Mouse (Mus musculus): ENCODE data around the gene Rad51d. TPM values are rescaled to one million over a fixed set of nuclear protein-coding genes. Genes with fewer than 3 reads are reported as not detected.
A peak's percentile ranks its signal among the peaks of the same experiment; 100 is the strongest.

The Rad51d gene
- total RNA-seq, 2 experiments from 2014 or later: 11.9 to 14.5 TPM

DNA sequence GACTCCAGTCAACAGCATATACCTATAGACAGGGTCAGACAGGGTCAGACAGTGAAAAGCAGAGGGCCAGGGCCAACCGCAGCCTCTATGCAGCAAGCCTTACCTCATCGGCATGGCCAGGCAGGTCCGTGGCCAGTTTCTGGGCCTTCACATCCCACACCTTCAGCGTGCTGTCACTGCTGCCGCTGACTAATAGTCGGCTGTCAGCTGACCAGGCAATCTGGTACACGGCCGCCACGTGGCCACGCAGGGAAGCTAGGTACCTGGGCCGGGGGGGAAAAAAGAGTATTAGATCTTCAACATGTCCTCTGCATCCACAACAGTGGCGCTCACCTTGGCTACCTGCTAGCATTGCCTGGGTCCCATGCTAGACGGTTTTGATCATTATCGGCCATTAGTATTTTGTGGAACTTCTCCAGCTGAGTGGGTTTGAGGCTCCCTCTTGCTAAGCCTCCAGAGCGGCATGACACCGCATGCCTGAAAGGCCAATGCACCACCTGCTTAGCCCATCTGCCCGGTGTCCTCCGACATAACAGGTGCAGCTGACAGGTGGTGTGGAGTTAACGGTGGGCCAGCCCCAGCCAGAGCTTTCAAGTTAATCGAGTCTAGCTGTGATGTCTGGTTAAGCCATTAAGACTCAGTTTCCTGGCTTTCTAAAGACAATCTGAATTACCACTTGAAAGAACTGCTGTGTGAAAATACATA, 11.3 kb upstream of the Rad51d start:
- intact Hi-C loops (cut with DNase I): no loop called here
- no peak for DNase-seq (ENCODE audit: low spot score in 2 of 2)

DNA sequence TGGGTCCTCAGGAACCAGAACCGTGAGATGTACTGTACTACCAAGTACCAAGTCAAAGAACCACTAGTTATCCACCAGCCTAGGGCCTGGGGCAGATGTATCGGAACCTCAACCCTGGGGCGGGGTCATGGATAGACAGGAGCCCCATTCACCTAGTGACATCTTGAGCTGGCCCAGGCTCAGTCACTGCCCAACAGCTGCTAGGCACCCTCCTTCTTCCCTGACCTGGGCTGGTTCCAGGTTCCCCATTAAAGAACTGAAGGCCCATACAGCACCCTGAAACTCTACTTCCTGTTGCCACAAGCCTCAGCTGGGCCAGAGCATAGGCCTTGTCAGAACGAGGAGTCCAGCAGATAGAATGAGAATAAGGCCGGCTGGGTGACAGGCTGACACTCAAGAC, 9.3 kb upstream of the Rad51d start:
- intact Hi-C loops (cut with DNase I): no loop called here
- DNase-seq (ENCODE audit: low spot score in 2 of 2): no peak

DNA sequence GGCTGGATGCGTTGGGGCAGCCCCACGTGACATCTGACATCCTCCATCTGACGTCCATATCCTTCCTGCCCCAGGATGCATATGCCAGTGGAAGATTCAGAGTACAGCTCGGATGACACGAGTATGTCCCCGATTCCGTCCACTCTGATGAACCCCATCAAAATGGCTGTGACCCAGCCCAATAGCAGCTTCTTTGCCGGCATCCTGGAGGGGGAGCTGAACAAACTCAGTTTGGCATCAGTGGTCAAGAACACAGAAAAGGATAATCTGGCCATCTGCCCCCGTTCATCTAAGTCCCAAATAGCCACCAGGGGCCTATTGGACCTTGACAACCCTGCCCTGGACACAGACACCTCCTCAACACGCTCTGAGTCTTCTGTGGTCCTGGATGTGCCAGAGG, 7.1 kb upstream of the Rad51d start:
- intact Hi-C loops (cut with DNase I): no loop called here

DNA sequence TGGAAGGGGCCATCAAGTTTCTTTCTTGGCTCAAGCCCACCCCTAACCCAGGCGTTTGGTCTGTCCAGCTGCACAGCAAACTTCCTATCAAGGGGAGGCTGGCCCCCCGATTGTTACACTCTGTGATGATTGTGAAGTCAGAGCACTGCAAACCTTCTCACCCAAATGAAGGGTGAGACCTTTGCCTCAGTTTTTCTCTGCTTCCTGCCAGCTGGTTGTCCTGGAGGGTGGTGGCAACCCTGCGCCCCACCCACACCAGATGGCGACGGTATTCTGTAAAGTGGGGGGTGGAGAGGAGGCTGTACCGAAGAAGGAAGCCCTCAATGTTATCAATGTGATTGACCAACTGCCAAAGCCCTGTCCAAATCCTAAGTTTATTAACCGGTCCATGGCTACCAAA, 1.5 kb upstream of the Rad51d start, which contains the start of gene Fndc8:
TSS of gene Fndc8 (plus strand) at position 189 of the 400 bp plus-strand sequence.
- DNase-seq (ENCODE audit: low spot score in 2 of 2): no peak

More for the DNA sequence above, 7.1 kb upstream of the Rad51d start:
- DNase-seq (ENCODE audit: low spot score in 2 of 2): no peak

DNA sequence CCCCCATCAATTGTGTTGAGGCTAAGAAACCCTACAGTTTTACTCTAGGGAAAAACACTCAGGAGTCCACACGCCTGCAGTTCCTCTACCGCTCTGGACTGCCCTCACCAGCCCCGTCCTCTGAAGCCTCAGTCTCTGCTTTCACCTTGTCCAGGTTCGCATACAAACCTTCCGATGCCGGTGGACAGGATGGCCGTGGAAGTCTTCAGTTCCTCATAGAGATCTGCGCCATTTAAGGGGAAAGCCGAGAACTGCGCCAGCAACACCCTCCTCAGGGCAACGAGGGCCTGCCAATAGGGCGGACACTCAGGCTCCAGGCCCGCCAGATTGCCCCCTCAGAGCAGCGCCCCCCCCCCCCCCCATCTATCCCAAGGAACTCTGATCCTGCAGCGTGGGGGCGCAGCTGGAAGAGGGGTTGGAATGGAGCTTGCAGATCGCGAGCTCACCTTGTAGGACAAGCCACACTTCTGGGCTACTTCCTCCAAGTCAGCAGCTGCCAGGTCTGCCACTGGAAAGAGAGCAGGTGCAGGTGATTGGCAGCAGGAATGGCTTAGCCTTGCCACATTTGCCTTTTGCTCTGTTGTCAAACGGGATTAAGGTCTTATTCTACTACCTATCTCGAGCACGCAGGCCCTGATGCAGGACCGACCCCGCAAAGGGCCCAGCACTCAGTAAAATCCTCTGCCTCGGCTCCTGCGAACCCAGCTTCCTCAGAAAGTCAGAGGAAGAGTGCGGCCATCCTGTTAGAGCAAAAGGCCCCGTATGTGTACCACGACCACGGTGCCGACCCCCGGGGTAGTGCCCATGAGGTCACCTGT, 681 bp downstream of the Rad51d start:
- intact Hi-C loops (cut with DNase I): loop anchor here (1.0 to 10.0 kb wide), 6 partner anchors 132 to 907 kb away; partner anchors contain the start of gene Tmem132e
- DNase-seq (ENCODE audit: low spot score in 2 of 2): no peak

More for the DNA sequence above, 1.5 kb upstream of the Rad51d start, which contains the start of gene Fndc8:
- intact Hi-C loops (cut with DNase I): loop anchor here (5.0 kb wide), 3 partner anchors 280 to 910 kb away; no protein-coding TSS in a partner anchor

DNA sequence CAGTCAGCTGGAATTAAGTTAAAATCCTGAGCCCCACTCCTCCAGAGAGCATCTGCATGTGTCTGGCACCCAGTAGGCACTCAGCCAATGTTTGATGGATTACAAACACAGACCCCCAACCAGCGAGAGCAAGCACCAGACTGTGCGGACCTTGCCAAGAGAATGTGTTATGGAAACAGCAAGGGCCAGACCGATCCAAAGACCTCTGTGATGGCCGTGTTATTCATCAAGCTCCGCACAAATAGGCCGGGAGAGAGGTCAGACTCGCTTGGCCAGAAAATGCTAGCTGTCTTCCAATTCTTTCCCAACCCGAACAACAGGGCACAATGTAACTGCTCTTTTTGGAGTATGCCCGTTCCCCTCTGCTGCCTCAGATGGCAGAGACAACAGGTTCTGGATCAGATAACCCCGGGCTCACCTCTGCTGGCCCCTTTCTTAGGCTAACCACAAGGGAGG, 1.9 kb downstream of the Rad51d start:
- intact Hi-C loops (cut with DNase I): loop anchor here (5.0 to 10.0 kb wide), 2 partner anchors 131 to 504 kb away; partner anchors contain the start of gene Tmem132e
- DNase-seq (ENCODE audit: low spot score in 2 of 2): peak in 1 of 2 experiments; percentile 34

DNA sequence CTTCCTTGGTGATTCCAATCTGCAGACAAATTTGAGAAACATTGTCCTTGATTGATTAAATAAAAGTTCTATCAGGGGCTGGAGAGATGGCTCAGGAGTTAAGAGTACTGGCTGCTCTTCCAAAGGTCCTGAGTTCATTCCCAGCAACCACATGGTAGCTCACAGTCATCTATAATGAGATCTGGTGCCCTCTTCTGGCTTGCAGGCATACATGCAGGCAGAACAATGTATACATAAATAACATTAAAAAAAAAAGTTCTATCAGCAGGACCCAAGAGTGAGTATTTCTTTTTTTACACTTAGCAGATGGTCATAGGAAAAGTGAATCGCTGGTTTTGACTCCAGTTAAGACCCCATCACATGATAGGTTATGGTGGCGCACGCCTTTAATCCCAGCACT, 3.9 kb downstream of the Rad51d start:
- intact Hi-C loops (cut with DNase I): loop anchor here (5.0 to 10.0 kb wide), 2 partner anchors 129 to 502 kb away; partner anchors contain the start of gene Tmem132e
- DNase-seq (ENCODE audit: low spot score in 2 of 2): no peak

DNA sequence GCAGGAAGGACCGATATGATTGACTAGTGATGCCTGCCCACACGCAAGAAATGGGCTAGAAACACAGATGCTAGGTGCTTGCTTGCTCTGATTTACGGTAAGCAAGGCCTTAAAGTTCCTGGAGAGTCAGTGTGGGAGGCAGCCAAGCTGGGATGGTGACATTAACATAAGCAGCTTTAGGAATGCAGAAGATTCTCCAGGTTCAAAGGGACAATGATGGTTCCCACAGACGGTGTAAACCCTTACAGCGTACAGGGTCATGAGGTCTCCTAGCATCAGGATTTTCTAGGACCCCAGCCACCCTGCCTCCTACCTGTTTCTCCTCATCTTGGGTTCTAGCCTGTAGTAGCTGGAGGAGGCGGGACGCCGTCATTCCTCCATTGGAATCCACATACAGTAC, 7.2 kb downstream of the Rad51d start:
- no peak for DNase-seq (ENCODE audit: low spot score in 2 of 2)
- intact Hi-C loops (cut with DNase I): loop anchor here (10.0 kb wide), 1 partner anchor 498 kb away; the partner anchor contains the start of gene Tmem132e

DNA sequence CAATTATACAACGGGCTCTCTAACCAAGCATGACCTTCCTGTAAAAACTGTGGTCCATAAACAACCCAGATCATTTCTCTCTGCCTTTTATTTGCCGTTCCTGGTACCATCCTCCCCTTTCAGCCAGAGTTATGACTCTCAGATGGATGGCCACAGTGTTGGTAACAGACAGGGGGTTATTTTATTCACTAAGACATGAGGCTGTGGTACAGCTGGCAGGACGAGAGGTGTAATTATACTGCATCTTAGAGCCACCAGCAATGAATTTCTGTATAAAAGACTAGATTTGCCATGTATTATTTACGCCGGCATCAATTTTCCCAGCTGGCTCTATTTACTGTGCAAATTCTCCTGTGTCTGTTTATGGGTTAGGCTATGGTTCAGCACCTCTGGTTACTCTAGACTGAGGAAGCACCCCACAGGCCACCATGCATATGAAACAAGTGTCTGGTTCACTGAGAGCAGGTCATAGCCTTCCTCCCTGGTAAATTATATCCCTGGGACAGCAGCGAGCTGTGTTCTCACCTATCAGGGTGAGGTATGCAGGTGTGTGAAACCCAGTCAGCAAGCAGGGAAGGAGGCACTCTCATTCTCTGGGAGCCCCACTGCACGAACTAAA, 12.6 kb downstream of the Rad51d start:
- intact Hi-C loops (cut with DNase I): no loop called here
- DNase-seq (ENCODE audit: low spot score in 2 of 2): no peak

DNA sequence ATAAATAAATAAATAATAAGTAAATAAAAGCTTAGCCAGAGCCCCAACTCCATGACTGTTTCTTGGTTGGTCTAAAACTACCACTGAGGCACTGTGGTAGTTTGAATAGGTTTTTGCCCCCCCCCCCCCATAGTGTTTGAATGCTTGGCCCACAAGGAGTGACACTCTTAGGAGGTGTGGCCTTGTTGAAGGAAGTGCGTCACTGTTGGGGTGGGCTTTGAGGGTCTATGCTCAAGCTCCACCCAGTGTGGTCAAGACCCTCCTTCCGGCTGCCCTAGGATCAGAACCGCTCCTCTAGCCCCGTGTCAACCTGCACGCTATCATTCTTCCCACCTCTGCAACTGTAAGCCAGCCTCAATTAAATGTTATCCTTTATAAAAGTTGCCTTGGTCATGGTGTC, 14.8 kb downstream of the Rad51d start:
- DNase-seq (ENCODE audit: low spot score in 2 of 2): no peak
- intact Hi-C loops (cut with DNase I): no loop called here

DNA sequence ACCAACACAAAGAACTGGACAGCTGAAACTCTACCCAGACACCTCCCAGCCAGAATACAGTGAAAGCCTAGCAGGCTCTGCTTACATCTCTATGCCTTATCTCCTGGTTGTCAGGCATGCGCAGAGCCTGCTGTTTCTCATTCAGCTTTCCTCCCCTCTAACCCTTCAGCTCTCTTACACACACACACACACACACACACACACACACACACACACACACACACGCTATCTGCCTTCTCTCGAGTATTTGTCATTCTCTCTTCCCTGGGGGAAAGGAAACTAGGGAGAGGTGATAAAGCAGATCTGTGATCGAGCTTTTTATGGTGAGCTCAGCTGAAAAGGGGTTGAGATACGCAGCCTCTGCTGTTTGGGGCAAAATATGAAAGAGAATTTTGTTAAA, 15.5 kb downstream of the Rad51d start:
- DNase-seq (ENCODE audit: low spot score in 2 of 2): no peak
- intact Hi-C loops (cut with DNase I): no loop called here

DNA sequence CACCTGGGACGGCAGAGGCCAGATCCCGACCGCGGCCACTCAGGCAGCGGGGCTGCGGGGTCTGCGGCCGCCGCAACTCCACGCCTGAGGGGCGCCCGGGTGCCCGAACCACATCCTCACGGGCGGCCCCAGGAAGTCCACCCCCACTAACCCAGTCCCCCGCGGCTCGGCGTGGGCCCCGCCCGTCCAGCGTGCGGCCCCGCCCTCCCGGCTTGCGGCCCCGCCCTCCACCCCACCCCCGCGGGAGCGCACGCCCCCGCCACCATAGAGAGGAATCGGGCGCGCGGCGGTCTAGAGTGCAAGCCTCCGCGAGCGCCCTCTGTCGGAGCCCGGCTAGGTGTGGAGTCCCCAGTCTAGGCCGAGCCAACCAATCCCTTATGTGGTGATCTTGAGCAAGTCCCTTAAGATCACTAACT, 19.4 kb downstream of the Rad51d start, which contains the start of gene Rffl:
TSS of gene Rffl (minus strand) at position 180 of the 416 bp plus-strand sequence.
- peak; percentile 93 to 96 for DNase-seq (ENCODE audit: low spot score in 2 of 2)
- intact Hi-C loops (cut with DNase I): no loop called here

DNA sequence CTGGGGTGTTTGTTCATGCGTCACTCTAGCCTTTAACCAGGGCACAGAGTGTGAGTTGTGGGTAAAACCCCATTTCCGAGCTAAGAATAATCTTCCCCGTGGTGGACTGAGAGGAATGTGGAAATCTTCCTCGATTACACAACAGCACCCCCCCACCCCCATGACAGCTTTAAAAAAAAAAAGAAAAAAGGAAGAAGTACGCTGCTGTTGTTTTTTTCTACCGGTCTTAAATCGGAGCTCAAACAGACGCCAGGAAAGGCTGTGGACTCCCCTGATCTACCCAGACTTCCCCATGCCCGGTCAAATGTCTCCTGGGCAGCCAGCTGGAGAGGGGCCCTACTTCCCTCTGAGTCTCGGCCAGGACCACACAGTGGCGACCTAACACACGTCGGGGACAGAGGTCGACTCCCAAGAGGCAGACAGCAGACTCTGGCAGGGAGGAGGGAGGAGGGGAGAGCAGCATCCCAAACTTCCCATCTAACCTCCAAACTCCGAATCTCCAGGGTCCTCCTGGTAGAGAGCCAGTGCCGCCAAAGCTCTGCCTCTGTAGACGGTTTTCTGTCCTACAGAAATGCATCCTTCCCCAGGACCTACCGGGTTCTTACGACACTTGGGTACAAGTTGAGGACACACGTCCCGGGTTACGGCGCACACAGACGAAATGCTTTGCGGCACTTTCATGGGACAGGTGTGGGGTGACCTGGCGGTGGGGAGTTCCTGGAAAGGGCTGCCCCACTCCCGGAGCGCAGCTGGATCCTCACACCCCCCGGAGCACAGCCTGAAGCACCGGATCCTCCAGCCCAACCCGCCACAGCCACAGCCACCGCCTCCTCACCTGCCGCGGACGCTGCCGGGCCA, 20.0 kb downstream of the Rad51d start:
- DNase-seq (ENCODE audit: low spot score in 2 of 2): peak; percentile 23 to 51

DNA sequence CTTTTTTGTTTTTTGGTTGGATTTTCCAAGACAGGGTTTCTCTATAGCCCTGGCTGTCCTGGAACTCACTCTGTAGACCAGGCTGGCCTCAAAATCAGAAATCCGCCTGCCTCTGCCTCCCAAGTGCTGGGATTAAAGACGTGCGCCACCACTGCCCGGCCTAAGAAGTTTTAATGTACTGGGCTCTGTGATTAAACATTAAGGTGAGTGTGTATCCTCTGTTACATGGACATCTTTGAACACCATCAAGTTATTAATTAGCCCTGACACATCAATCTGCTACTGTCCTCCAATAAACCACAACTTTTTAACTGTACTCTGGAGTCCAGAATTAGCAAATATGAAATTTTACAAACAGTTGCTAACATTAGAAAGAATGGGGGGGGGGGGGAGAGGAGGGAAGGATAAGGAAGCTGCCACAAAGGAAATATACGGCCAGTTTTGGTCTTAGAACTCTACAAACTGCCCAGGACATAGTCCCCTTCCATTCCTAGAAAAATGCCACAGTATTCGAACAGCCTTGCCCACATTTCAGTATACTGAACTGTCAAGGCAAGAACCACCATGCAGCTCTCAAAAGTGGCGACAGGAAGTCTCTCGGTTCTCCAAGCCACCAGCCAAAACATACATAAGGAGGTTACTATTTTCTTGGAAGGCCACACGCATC, 20.8 kb downstream of the Rad51d start:
- intact Hi-C loops (cut with DNase I): no loop called here
- no peak for DNase-seq (ENCODE audit: low spot score in 2 of 2)

More for the DNA sequence above, 20.0 kb downstream of the Rad51d start:
- intact Hi-C loops (cut with DNase I): no loop called here

DNA sequence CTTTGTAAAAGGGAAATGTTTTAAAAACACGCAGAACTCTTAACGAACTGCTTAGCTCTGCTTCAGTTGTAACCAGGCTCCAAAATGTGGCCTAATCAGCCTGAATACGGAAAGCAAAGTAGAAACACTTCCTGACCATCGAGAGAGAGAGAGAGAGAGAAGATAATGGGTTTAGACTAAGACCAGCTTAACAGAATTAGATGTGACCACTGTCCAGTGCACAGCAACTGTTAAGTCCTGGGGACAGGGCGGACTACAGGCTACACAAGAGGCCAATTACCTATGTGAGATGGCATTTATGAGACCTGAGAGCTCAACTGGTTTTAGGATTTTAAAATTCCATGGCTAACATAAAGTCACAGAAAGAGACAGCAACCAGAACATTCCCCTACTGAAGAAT, 22.5 kb downstream of the Rad51d start:
- intact Hi-C loops (cut with DNase I): no loop called here
- no peak for DNase-seq (ENCODE audit: low spot score in 2 of 2)

DNA sequence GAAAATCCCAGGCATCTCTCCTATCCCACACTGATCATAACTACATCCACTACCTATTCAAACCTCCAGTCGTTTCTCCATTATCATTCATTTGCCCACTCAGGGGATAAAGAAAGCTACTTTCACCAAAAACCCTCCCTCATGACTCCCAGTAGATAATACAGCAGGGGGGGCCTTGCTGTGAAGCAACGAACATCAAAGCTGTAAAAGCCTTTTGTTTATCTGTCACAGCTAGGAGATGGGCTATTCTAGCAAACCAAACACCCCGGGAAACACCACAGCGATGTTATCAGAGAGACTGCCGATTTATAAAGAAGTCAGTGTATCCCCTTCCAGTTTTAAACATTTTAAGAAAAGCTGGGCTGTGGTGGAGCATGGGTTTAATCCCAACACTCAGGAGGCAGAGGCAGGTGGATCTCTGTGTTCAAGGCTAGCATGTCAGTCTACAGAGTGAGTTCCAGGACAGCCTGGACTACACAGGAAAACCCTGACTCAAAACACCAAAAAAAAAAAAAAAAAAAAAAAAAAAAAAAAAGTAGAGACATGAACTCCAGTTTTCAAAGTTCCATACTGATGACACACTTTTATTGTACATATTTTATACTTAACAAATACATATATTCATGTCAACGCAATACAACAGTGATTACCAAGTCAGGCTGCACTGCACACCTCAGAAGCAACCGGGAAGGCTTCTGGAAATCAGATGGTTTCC, 23.4 kb downstream of the Rad51d start:
- intact Hi-C loops (cut with DNase I): no loop called here

DNA sequence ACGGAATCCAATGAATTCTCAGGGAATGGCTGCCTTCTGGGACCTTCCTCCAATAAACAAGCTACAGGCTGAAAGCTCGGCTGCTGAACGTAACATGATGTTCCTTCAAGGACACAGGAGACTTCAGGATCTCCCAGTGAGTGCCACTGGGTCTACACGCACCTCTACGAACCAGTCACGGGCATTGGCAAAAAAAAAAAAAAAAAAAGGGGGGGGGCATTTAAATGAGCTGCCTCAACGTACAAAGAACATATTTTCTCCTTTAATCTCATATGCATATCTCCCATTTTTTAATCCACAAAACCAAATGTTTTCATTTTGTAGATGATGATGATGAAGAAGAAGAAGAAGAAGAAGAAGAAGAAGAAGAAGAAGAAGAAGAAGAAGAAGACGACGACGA, 24.5 kb downstream of the Rad51d start:
- intact Hi-C loops (cut with DNase I): no loop called here
- DNase-seq (ENCODE audit: low spot score in 2 of 2): no peak

More for the DNA sequence above, 23.4 kb downstream of the Rad51d start:
- no peak for DNase-seq (ENCODE audit: low spot score in 2 of 2)
